Mouse (Mus musculus): Measurements from ENCODE around the gene Camk2g. TPM values are rescaled to one million over a fixed set of nuclear protein-coding genes. Genes with fewer than 3 reads are reported as not detected.

Gene Camk2g
- polyA plus RNA-seq, 1 experiment from 2014 or later, result 4.1 TPM

GRCm38 (mm10) chr14:20767936-20768335, 26.0 kb downstream of the Camk2g start:
- Histone ChIP-seq H3K4me3 (ENCODE audit: low read depth, low read length) (no peak overlapping the region), H3K4me1 (ENCODE audit: control insufficient read depth, low read depth, low read length) (no peaks in the 10 kb centered on the region), H3K27me3 (ENCODE audit: control insufficient read depth, insufficient read depth, low read depth, low read length) (no peaks in the 10 kb centered on the region), H3K9ac (ENCODE audit: low read depth, low read length) (no peak overlapping the region), H3K36me3 (ENCODE audit: control insufficient read depth, insufficient read depth) (peaks cover 4% of the 10 kb centered on the region; the same call in 1 of the 2 replicates), H3K27ac (ENCODE audit: low read length) (no peak overlapping the region), H3K9me3 (replicated peaks; ENCODE audit: control insufficient read depth, low read length) (no peaks in the 10 kb centered on the region), H3K4me2 (ENCODE audit: low read depth, low read length) (no peak overlapping the region)
- WGBS (ENCODE audit: insufficient replicate concordance), result 82% methylated on average over 7 of the region's 7 CpGs
- no peak for ATAC-seq (ENCODE audit: low read depth)

- H3K36me3 ChIP-seq (ENCODE audit: control insufficient read depth, insufficient read depth), result peaks cover 4% of the 10 kb centered on the region
- no peak overlapping the region for H3K9ac ChIP-seq (ENCODE audit: low read depth, low read length)
- ATAC-seq (ENCODE audit: low read depth), result peak; percentile 43; the same call in 1 of the 2 replicates
- H3K4me3 ChIP-seq (ENCODE audit: low read depth, low read length), result no peak overlapping the region
- no peaks in the 10 kb centered on the region for H3K4me1 ChIP-seq (ENCODE audit: control insufficient read depth, low read depth, low read length)
- H3K4me2 ChIP-seq (ENCODE audit: low read depth, low read length), result no peak overlapping the region
- H3K9me3 ChIP-seq (replicated peaks; ENCODE audit: control insufficient read depth, low read length), result no peaks in the 10 kb centered on the region
- 21% methylated on average over 12 of the region's 12 CpGs for WGBS (ENCODE audit: insufficient replicate concordance)
- no peak overlapping the region for H3K27ac ChIP-seq (ENCODE audit: low read length)
- no peaks in the 10 kb centered on the region for H3K27me3 ChIP-seq (ENCODE audit: control insufficient read depth, insufficient read depth, low read depth, low read length)
These were observed 28.1 kb downstream of the Camk2g start for GRCm38 (mm10) chr14:20765642-20766258.

GRCm38 (mm10) chr14:20764942-20765341, 28.9 kb downstream of the Camk2g start:
- no peak for ATAC-seq (ENCODE audit: low read depth)
- no peak overlapping the region for H3K27ac ChIP-seq (ENCODE audit: low read length)
- H3K4me1 ChIP-seq (ENCODE audit: control insufficient read depth, low read depth, low read length), result no peaks in the 10 kb centered on the region
- H3K9ac ChIP-seq (ENCODE audit: low read depth, low read length), result no peak overlapping the region
- no peak overlapping the region for H3K4me2 ChIP-seq (ENCODE audit: low read depth, low read length)
- no peak overlapping the region for H3K4me3 ChIP-seq (ENCODE audit: low read depth, low read length)
- H3K9me3 ChIP-seq (replicated peaks; ENCODE audit: control insufficient read depth, low read length), result no peaks in the 10 kb centered on the region
- H3K36me3 ChIP-seq (ENCODE audit: control insufficient read depth, insufficient read depth), result peaks cover 9% of the 10 kb centered on the region
- WGBS (ENCODE audit: insufficient replicate concordance), result 70% methylated on average over 5 of the region's 5 CpGs
- no peaks in the 10 kb centered on the region for H3K27me3 ChIP-seq (ENCODE audit: control insufficient read depth, insufficient read depth, low read depth, low read length)

- no peak overlapping the region for H3K27ac ChIP-seq (ENCODE audit: low read length)
- H3K27me3 ChIP-seq (ENCODE audit: control insufficient read depth, insufficient read depth, low read depth, low read length), result no peaks in the 10 kb centered on the region
- H3K4me1 ChIP-seq (ENCODE audit: control insufficient read depth, low read depth, low read length), result no peaks in the 10 kb centered on the region
- H3K4me3 ChIP-seq (ENCODE audit: low read depth, low read length), result no peak overlapping the region
- H3K9me3 ChIP-seq (replicated peaks; ENCODE audit: control insufficient read depth, low read length), result no peaks in the 10 kb centered on the region
- no peak overlapping the region for H3K9ac ChIP-seq (ENCODE audit: low read depth, low read length)
- WGBS (ENCODE audit: insufficient replicate concordance), result 65% methylated on average over 8 of the region's 8 CpGs
- ATAC-seq (ENCODE audit: low read depth), result no peak
- peaks cover 7% of the 10 kb centered on the region for H3K36me3 ChIP-seq (ENCODE audit: control insufficient read depth, insufficient read depth)
- H3K4me2 ChIP-seq (ENCODE audit: low read depth, low read length), result no peak overlapping the region
These were observed 35.0 kb downstream of the Camk2g start for GRCm38 (mm10) chr14:20758768-20759435.

GRCm38 (mm10) chr14:20757370-20757907, 36.4 kb downstream of the Camk2g start:
- ATAC-seq (ENCODE audit: low read depth), result no peak
- no peaks in the 10 kb centered on the region for H3K27me3 ChIP-seq (ENCODE audit: control insufficient read depth, insufficient read depth, low read depth, low read length)
- no peak overlapping the region for H3K27ac ChIP-seq (ENCODE audit: low read length)
- 86% methylated on average over 22 of the region's 22 CpGs for WGBS (ENCODE audit: insufficient replicate concordance)
- no peaks in the 10 kb centered on the region for H3K9me3 ChIP-seq (replicated peaks; ENCODE audit: control insufficient read depth, low read length)
- H3K4me2 ChIP-seq (ENCODE audit: low read depth, low read length), result no peak overlapping the region
- H3K9ac ChIP-seq (ENCODE audit: low read depth, low read length), result no peak overlapping the region
- H3K4me1 ChIP-seq (ENCODE audit: control insufficient read depth, low read depth, low read length), result no peaks in the 10 kb centered on the region
- H3K4me3 ChIP-seq (ENCODE audit: low read depth, low read length), result no peak overlapping the region
- peaks cover 5% of the 10 kb centered on the region; the same call in 1 of the 2 replicates for H3K36me3 ChIP-seq (ENCODE audit: control insufficient read depth, insufficient read depth)

- WGBS (ENCODE audit: insufficient replicate concordance), result 33% methylated on average over 3 of the region's 3 CpGs
- no peak overlapping the region for H3K4me2 ChIP-seq (ENCODE audit: low read depth, low read length)
- no peak for ATAC-seq (ENCODE audit: low read depth)
These were observed 40.1 kb downstream of the Camk2g start for GRCm38 (mm10) chr14:20753792-20754191.

GRCm38 (mm10) chr14:20750503-20750902, 43.4 kb downstream of the Camk2g start:
- 74% methylated on average over 5 of the region's 5 CpGs for WGBS (ENCODE audit: insufficient replicate concordance)
- ATAC-seq (ENCODE audit: low read depth), result no peak
- Histone ChIP-seq H3K36me3 (ENCODE audit: control insufficient read depth, insufficient read depth) (no peaks in the 10 kb centered on the region), H3K4me2 (ENCODE audit: low read depth, low read length) (no peak overlapping the region), H3K27me3 (ENCODE audit: control insufficient read depth, insufficient read depth, low read depth, low read length) (no peaks in the 10 kb centered on the region), H3K4me1 (ENCODE audit: control insufficient read depth, low read depth, low read length) (no peaks in the 10 kb centered on the region), H3K27ac (ENCODE audit: low read length) (no peak overlapping the region), H3K4me3 (ENCODE audit: low read depth, low read length) (no peak overlapping the region), H3K9ac (ENCODE audit: low read depth, low read length) (no peak overlapping the region), H3K9me3 (replicated peaks; ENCODE audit: control insufficient read depth, low read length) (no peaks in the 10 kb centered on the region)

More at GRCm38 (mm10) chr14:20753792-20754191, 40.1 kb downstream of the Camk2g start:
- no peak overlapping the region for H3K9ac ChIP-seq (ENCODE audit: low read depth, low read length)
- H3K4me1 ChIP-seq (ENCODE audit: control insufficient read depth, low read depth, low read length), result no peaks in the 10 kb centered on the region
- no peak overlapping the region for H3K4me3 ChIP-seq (ENCODE audit: low read depth, low read length)
- H3K36me3 ChIP-seq (ENCODE audit: control insufficient read depth, insufficient read depth), result no peaks in the 10 kb centered on the region
- no peaks in the 10 kb centered on the region for H3K27me3 ChIP-seq (ENCODE audit: control insufficient read depth, insufficient read depth, low read depth, low read length)
- H3K27ac ChIP-seq (ENCODE audit: low read length), result no peak overlapping the region
- no peaks in the 10 kb centered on the region for H3K9me3 ChIP-seq (replicated peaks; ENCODE audit: control insufficient read depth, low read length)

- Histone ChIP-seq H3K27ac (ENCODE audit: low read length) (no peak overlapping the region), H3K4me1 (ENCODE audit: control insufficient read depth, low read depth, low read length) (no peaks in the 10 kb centered on the region), H3K27me3 (ENCODE audit: control insufficient read depth, insufficient read depth, low read depth, low read length) (no peaks in the 10 kb centered on the region), H3K36me3 (ENCODE audit: control insufficient read depth, insufficient read depth) (no peaks in the 10 kb centered on the region), H3K9me3 (replicated peaks; ENCODE audit: control insufficient read depth, low read length) (no peaks in the 10 kb centered on the region), H3K9ac (ENCODE audit: low read depth, low read length) (no peak overlapping the region), H3K4me3 (ENCODE audit: low read depth, low read length) (no peak overlapping the region), H3K4me2 (ENCODE audit: low read depth, low read length) (no peak overlapping the region)
- no peak for ATAC-seq (ENCODE audit: low read depth)
- 75% methylated on average over 4 of the region's 4 CpGs for WGBS (ENCODE audit: insufficient replicate concordance)
These were observed 44.3 kb downstream of the Camk2g start for GRCm38 (mm10) chr14:20749494-20750051.

GRCm38 (mm10) chr14:20748388-20748787, 45.5 kb downstream of the Camk2g start:
- H3K27ac ChIP-seq (ENCODE audit: low read length), result no peak overlapping the region
- ATAC-seq (ENCODE audit: low read depth), result no peak
- no peaks in the 10 kb centered on the region for H3K27me3 ChIP-seq (ENCODE audit: control insufficient read depth, insufficient read depth, low read depth, low read length)
- no peaks in the 10 kb centered on the region for H3K9me3 ChIP-seq (replicated peaks; ENCODE audit: control insufficient read depth, low read length)
- H3K9ac ChIP-seq (ENCODE audit: low read depth, low read length), result no peak overlapping the region
- H3K4me1 ChIP-seq (ENCODE audit: control insufficient read depth, low read depth, low read length), result no peaks in the 10 kb centered on the region
- H3K36me3 ChIP-seq (ENCODE audit: control insufficient read depth, insufficient read depth), result no peaks in the 10 kb centered on the region
- H3K4me3 ChIP-seq (ENCODE audit: low read depth, low read length), result no peak overlapping the region
- WGBS (ENCODE audit: insufficient replicate concordance), result 71% methylated on average over 4 of the region's 4 CpGs
- no peak overlapping the region for H3K4me2 ChIP-seq (ENCODE audit: low read depth, low read length)
